Mouse (Mus musculus) liver, embryonic 16.5 days (tissue): ENCODE data around the gene Capns1. TPM values are rescaled to one million over a fixed set of nuclear protein-coding genes. Genes with fewer than 3 reads are reported as not detected.
A peak's percentile ranks its signal among the peaks of the same experiment; 100 is the strongest.

Experiments used
- ATAC-seq: fragments of 200-750 bp; cut with Nextera tagmentation; 2 replicates; pipeline ENCODE4 v1.8.0; 2017; ENCODE audit warnings: low read depth, mild to moderate bottlenecking, moderate number of reproducible peaks, moderate library complexity
- H3K27ac ChIP-seq: fragments of 300-500 bp; sonication (generic); 2 replicates; pipeline ENCODE4 v1.5.1; 2014; ENCODE audit warnings: mild to moderate bottlenecking, low read length
- H3K27me3 ChIP-seq: fragments of 300-500 bp; sonication (generic); 2 replicates; pipeline ENCODE4 v1.6.1; 2014; ENCODE audit warnings: low read depth, low read length, mixed read lengths; ENCODE audit not compliant: control insufficient read depth, insufficient read depth
- H3K36me3 ChIP-seq: fragments of 300-500 bp; sonication (generic); 2 replicates; pipeline ENCODE4 v1.6.1; 2014; ENCODE audit warnings: mild to moderate bottlenecking; ENCODE audit not compliant: control insufficient read depth, insufficient read depth
- H3K4me1 ChIP-seq: fragments of 300-500 bp; sonication (generic); 2 replicates; pipeline ENCODE4 v1.6.1; 2014; ENCODE audit warnings: low read depth, low read length, mixed read lengths; ENCODE audit not compliant: control insufficient read depth
- H3K4me2 ChIP-seq: fragments of 300-500 bp; sonication (generic); 2 replicates; pipeline ENCODE4 v1.6.1; 2014; ENCODE audit warnings: low read depth, low read length, mixed read lengths
- H3K4me3 ChIP-seq: fragments of 300-500 bp; sonication (generic); 2 replicates; pipeline ENCODE4 v1.5.1; 2014; ENCODE audit warnings: low read depth, mild to moderate bottlenecking, low read length
- H3K9ac ChIP-seq: fragments of 300-500 bp; sonication (generic); 2 replicates; pipeline ENCODE4 v1.6.1; 2014; ENCODE audit warnings: low read depth, low read length
- H3K9me3 ChIP-seq: fragments of 300-500 bp; sonication (generic); replicated peaks from 2 replicates; pipeline ENCODE4 v1.6.1; 2016; ENCODE audit warnings: low read length; ENCODE audit not compliant: control insufficient read depth
- WGBS: fragments of 180-500 bp; shearing (Covaris S2); extraction: QIAGEN DNeasy Blood & Tissue Kit; methylation state at CpG from one replicate; pipeline ENCODE4 v1.1.7; 2014; ENCODE audit not compliant: insufficient replicate concordance; 5-methylcytosine and 5-hydroxymethylcytosine counted together
- polyA plus RNA-seq: library from polyadenylated mRNA; unstranded; fragments of >200 nt; fragmentation: Nextera tagmentation; extraction: Ambion mirVana; gene quantifications from 2 replicates; pipeline ENCODE4 v1.2.1, GENCODE M21; 2015

Capns1 gene
- polyA plus RNA-seq, 1 experiment from 2014 or later = 30.7 TPM

GRCm38 (mm10) chr7:30197592-30198129 lies 950 bp downstream of the Capns1 start:
- H3K4me3 ChIP-seq = no peak overlapping the region
- ATAC-seq = no peak
- H3K27me3 ChIP-seq = no peaks in the 10 kb centered on the region
- peaks cover 26% of the 10 kb centered on the region for H3K4me1 ChIP-seq
- no peaks in the 10 kb centered on the region for H3K9me3 ChIP-seq
- H3K36me3 ChIP-seq = no peaks in the 10 kb centered on the region
- no peak overlapping the region for H3K9ac ChIP-seq
- H3K4me2 ChIP-seq = no peak overlapping the region
- no peak overlapping the region for H3K27ac ChIP-seq
- WGBS = 52% methylated on average over 5 of the region's 5 CpGs

GRCm38 (mm10) chr7:30196171-30196570 lies 2.4 kb downstream of the Capns1 start:
- Histone ChIP-seq H3K9me3 (no peaks in the 10 kb centered on the region), H3K36me3 (peaks cover 9% of the 10 kb centered on the region), H3K27me3 (no peaks in the 10 kb centered on the region), H3K4me1 (peaks cover 26% of the 10 kb centered on the region), H3K27ac (no peak overlapping the region), H3K4me2 (no peak overlapping the region), H3K4me3 (no peak overlapping the region), H3K9ac (no peak overlapping the region)
- WGBS = 61% methylated on average over 6 of the region's 6 CpGs
- ATAC-seq = no peak

DNA sequence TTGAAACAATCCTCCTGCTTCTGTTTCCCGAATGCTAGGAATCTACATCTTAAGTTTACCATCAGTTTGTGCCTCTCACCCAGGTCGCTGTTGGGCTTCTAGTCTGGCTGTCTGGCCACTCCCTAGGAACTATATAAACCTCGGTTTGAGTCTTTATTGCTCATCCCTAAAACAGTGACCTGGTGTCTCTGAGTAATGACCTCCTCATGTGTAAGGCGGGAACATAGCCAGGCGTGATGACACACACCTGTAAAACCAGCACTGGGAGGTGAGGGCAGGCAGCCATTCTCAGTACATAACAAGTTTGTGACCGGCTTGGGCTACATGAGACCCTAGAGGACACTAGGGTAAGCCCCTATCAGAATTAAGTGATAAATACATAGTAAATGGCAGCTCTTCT lies 3.1 kb downstream of the Capns1 start:
- H3K9ac ChIP-seq = no peak overlapping the region
- peak overlapping the region; percentile 90 for H3K4me2 ChIP-seq
- 60% methylated on average over 6 of the region's 6 CpGs for WGBS
- no peaks in the 10 kb centered on the region for H3K27me3 ChIP-seq
- H3K4me1 ChIP-seq = peaks cover 26% of the 10 kb centered on the region
- no peak overlapping the region; the same call in 1 of the 2 replicates for H3K4me3 ChIP-seq
- no peaks in the 10 kb centered on the region for H3K9me3 ChIP-seq
- no peak overlapping the region for H3K27ac ChIP-seq
- no peak for ATAC-seq
- H3K36me3 ChIP-seq = peaks cover 10% of the 10 kb centered on the region

- H3K4me1 ChIP-seq = peaks cover 26% of the 10 kb centered on the region
- no peaks in the 10 kb centered on the region for H3K9me3 ChIP-seq
- peak overlapping the region; percentile 80 for H3K9ac ChIP-seq
- peak overlapping the region; percentile 91 for H3K27ac ChIP-seq
- ATAC-seq = peak; percentile 90
- H3K27me3 ChIP-seq = no peaks in the 10 kb centered on the region
- 0% methylated on average over 28 of the region's 28 CpGs for WGBS
- H3K36me3 ChIP-seq = peaks cover 12% of the 10 kb centered on the region
- peak overlapping the region; percentile 79 for H3K4me3 ChIP-seq
- H3K4me2 ChIP-seq = peak overlapping the region; percentile 90
Observed at GRCm38 (mm10) chr7:30194884-30195283, 3.7 kb downstream of the Capns1 start.

GRCm38 (mm10) chr7:30194101-30194831 lies 4.3 kb downstream of the Capns1 start:
- Histone ChIP-seq H3K4me3 (peak overlapping the region; percentile 79), H3K27me3 (no peaks in the 10 kb centered on the region), H3K9ac (peak overlapping the region; percentile 80), H3K4me2 (peak overlapping the region; percentile 90), H3K4me1 (peaks cover 26% of the 10 kb centered on the region), H3K27ac (peak overlapping the region; percentile 91), H3K36me3 (peaks cover 12% of the 10 kb centered on the region), H3K9me3 (no peaks in the 10 kb centered on the region)
- peak; percentile 32 for ATAC-seq
- WGBS = 0% methylated on average over 26 of the region's 26 CpGs

- H3K9ac ChIP-seq = peak overlapping the region; percentile 80
- peak overlapping the region; percentile 90 for H3K4me2 ChIP-seq
- no peaks in the 10 kb centered on the region for H3K9me3 ChIP-seq
- peak; percentile 82 for ATAC-seq
- peak overlapping the region; percentile 91 for H3K27ac ChIP-seq
- 1% methylated on average over 25 of the region's 26 CpGs for WGBS
- H3K36me3 ChIP-seq = peaks cover 12% of the 10 kb centered on the region
- H3K4me1 ChIP-seq = peaks cover 26% of the 10 kb centered on the region
- H3K4me3 ChIP-seq = peak overlapping the region; percentile 79
- H3K27me3 ChIP-seq = no peaks in the 10 kb centered on the region
Observed at GRCm38 (mm10) chr7:30193581-30194100, 5.0 kb downstream of the Capns1 start.

DNA sequence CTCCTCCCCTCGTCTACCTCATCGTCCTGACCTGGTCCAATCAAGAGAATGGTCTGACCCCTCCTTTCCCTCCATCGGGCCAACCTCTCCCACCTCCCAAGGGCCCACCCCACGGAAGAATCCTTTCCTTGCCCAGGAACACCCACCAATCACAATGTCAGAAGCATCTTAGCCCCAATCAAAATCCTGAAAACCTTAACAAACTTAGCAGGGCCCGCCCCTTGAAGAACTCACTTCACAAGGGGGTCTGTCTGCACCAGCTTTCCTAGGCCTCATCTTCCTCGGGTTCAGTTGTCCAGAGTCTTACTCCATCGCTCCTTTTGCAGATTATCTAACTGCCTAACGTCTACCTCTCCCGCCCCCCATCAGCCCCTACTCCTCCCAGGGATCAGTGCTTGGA lies 5.6 kb downstream of the Capns1 start:
- Histone ChIP-seq H3K27me3 (no peaks in the 10 kb centered on the region), H3K4me1 (peaks cover 23% of the 10 kb centered on the region), H3K36me3 (peaks cover 12% of the 10 kb centered on the region), H3K9ac (peak overlapping the region; percentile 38), H3K27ac (no peak overlapping the region; the same call in 1 of the 2 replicates), H3K9me3 (no peaks in the 10 kb centered on the region), H3K4me2 (peak overlapping the region; percentile 90), H3K4me3 (no peak overlapping the region; the same call in 1 of the 2 replicates)
- ATAC-seq = no peak
- 60% methylated on average over 9 of the region's 9 CpGs for WGBS

- H3K9me3 ChIP-seq = no peaks in the 10 kb centered on the region
- ATAC-seq = no peak
- no peak overlapping the region for H3K4me3 ChIP-seq
- 87% methylated on average over 12 of the region's 12 CpGs for WGBS
- H3K4me1 ChIP-seq = peaks cover 23% of the 10 kb centered on the region
- H3K36me3 ChIP-seq = peaks cover 18% of the 10 kb centered on the region
- H3K27ac ChIP-seq = no peak overlapping the region
- H3K4me2 ChIP-seq = no peak overlapping the region
- H3K9ac ChIP-seq = no peak overlapping the region
- H3K27me3 ChIP-seq = no peaks in the 10 kb centered on the region
Observed at GRCm38 (mm10) chr7:30192088-30192487, 6.5 kb downstream of the Capns1 start.

DNA sequence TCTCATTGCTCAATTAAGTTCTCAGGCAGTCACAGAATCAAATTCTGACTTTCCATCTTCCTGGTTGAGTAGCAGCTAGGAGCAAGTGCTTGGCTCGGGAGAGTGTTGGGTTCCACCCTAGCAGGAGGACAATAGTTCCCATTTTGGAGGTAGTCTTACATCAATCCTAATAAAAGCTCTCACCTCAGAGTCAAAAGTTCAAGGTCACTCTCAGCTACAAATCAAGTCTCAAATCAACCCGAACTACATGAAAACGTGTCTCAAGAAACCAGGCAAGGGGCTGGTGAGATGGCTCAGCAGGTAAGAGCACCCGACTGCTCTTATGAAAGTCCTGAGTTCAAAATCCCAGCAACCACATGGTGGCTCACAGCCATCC lies 9.5 kb downstream of the Capns1 start:
- Histone ChIP-seq H3K4me1 (peaks cover 16% of the 10 kb centered on the region), H3K27me3 (no peaks in the 10 kb centered on the region), H3K4me3 (no peak overlapping the region), H3K27ac (no peak overlapping the region), H3K9ac (no peak overlapping the region), H3K4me2 (no peak overlapping the region), H3K36me3 (peaks cover 28% of the 10 kb centered on the region), H3K9me3 (no peaks in the 10 kb centered on the region)
- 81% methylated on average over 4 of the region's 4 CpGs for WGBS
- no peak for ATAC-seq
